Mouse (Mus musculus) myocyte (in vitro differentiated cells): ENCODE measurements around the gene Slc29a1.

Experiments
- CEBPB ChIP-seq: IDR thresholded peaks from 2 replicates; pipeline ENCODE4 v1.6.1; 2011; ENCODE audit warnings: mild to moderate bottlenecking, moderate library complexity; ENCODE audit not compliant: poor library complexity, insufficient read depth, severe bottlenecking
- E2F4 ChIP-seq: IDR thresholded peaks from one replicate; pipeline ENCODE4 v1.6.1; 2011; ENCODE audit warnings: mild to moderate bottlenecking, control low read depth, moderate library complexity; ENCODE audit not compliant: insufficient read depth
- MAX ChIP-seq: IDR thresholded peaks from one replicate; pipeline ENCODE4 v1.6.1; 2011; ENCODE audit warnings: low read depth, mild to moderate bottlenecking, control low read depth
- MYOG ChIP-seq, 3 experiments: IDR thresholded peaks; one replicate each; pipeline ENCODE4 v1.6.1; 2011; ENCODE audit warnings: control low read depth in 2 of 3, low read depth in 2 of 3, mild to moderate bottlenecking in 2 of 3; ENCODE audit not compliant: insufficient read length in 2 of 3, control insufficient read depth in 1 of 3, insufficient read depth in 1 of 3
- POLR2A ChIP-seq: IDR thresholded peaks from one replicate; pipeline ENCODE4 v1.6.1; 2011; ENCODE audit warnings: low read depth, mild to moderate bottlenecking, control low read depth, moderate library complexity; ENCODE audit not compliant: insufficient read length
- POLR2AphosphoS2 ChIP-seq: IDR thresholded peaks from one replicate; pipeline ENCODE4 v1.6.1; 2011; ENCODE audit warnings: low read depth, control low read depth; ENCODE audit not compliant: insufficient read length
- REST ChIP-seq: IDR thresholded peaks from one replicate; pipeline ENCODE4 v1.6.1; 2011; ENCODE audit warnings: mild to moderate bottlenecking, control low read depth, moderate library complexity; ENCODE audit not compliant: insufficient read depth, insufficient read length
- TCF12 ChIP-seq: IDR thresholded peaks from one replicate; pipeline ENCODE4 v1.6.1; 2011; ENCODE audit warnings: mild to moderate bottlenecking, control low read depth; ENCODE audit not compliant: poor library complexity, insufficient read depth, severe bottlenecking

- TF ChIP-seq MYOG (IDR thresholded peaks at IDR 0.05; ENCODE audit: control insufficient read depth in 1 of 3, insufficient read depth in 1 of 3, insufficient read length in 2 of 3, low read depth in 2 of 3) (no peak), REST (no peak), POLR2A (no peak), TCF12 (no peak), MAX (no peak), E2F4 (no peak), CEBPB (no peak), POLR2AphosphoS2 (no peak)
Observed at GRCm38 (mm10) chr17:45565103-45565502, 34.3 kb downstream of the Slc29a1 start.
